Mouse (Mus musculus): Measurements from ENCODE around the gene Fads6. TPM values are rescaled to one million over a fixed set of nuclear protein-coding genes. Genes with fewer than 3 reads are reported as not detected.
A peak's percentile ranks its signal among the peaks of the same experiment; 100 is the strongest.

Fads6 gene
- polyA plus RNA-seq, 1 experiment from 2014 or later, result 0.72 TPM

GRCm38 (mm10) chr11:115283891-115284620 lies 13.4 kb downstream of the Fads6 start:
- no peaks in the 10 kb centered on the region for H3K9me3 ChIP-seq (ENCODE audit: control insufficient read depth, low read length)
- H3K27ac ChIP-seq (replicated peaks; ENCODE audit: low read depth, low read length), result no peak overlapping the region
- no peak overlapping the region for H3K9ac ChIP-seq (replicated peaks; ENCODE audit: low read length)
- no peaks in the 10 kb centered on the region for H3K36me3 ChIP-seq (ENCODE audit: control insufficient read depth, insufficient read depth, low read length)
- WGBS, result 86% methylated on average over 12 of the region's 12 CpGs
- no peak overlapping the region for H3K4me3 ChIP-seq (replicated peaks; ENCODE audit: low read depth, low read length)
- DNase-seq (no peak), ATAC-seq (ENCODE audit: low FRiP score, low TSS enrichment) (no peak)
- H3K27me3 ChIP-seq (ENCODE audit: control insufficient read depth, insufficient read depth, low read length), result no peaks in the 10 kb centered on the region
- H3K4me1 ChIP-seq (ENCODE audit: control insufficient read depth, insufficient read depth, low read length), result no peaks in the 10 kb centered on the region
- H3K4me2 ChIP-seq (ENCODE audit: low read length), result no peak overlapping the region

- no peaks in the 10 kb centered on the region for H3K36me3 ChIP-seq (ENCODE audit: control insufficient read depth, insufficient read depth, low read length)
- no peak overlapping the region for H3K9ac ChIP-seq (replicated peaks; ENCODE audit: low read length)
- H3K9me3 ChIP-seq (ENCODE audit: control insufficient read depth, low read length), result no peaks in the 10 kb centered on the region
- H3K27ac ChIP-seq (replicated peaks; ENCODE audit: low read depth, low read length), result no peak overlapping the region
- H3K27me3 ChIP-seq (ENCODE audit: control insufficient read depth, insufficient read depth, low read length), result no peaks in the 10 kb centered on the region
- H3K4me3 ChIP-seq (replicated peaks; ENCODE audit: low read depth, low read length), result no peak overlapping the region
- 78% methylated on average over 9 of the region's 9 CpGs for WGBS
- H3K4me2 ChIP-seq (ENCODE audit: low read length), result no peak overlapping the region
- DNase-seq, result no peak
- no peak for ATAC-seq (ENCODE audit: low FRiP score, low TSS enrichment)
- H3K4me1 ChIP-seq (ENCODE audit: control insufficient read depth, insufficient read depth, low read length), result no peaks in the 10 kb centered on the region
Observed at GRCm38 (mm10) chr11:115283486-115283765, 14.0 kb downstream of the Fads6 start.

- peaks cover 3% of the 10 kb centered on the region for H3K4me1 ChIP-seq (ENCODE audit: control insufficient read depth, insufficient read depth, low read length)
- no peak overlapping the region for H3K4me2 ChIP-seq (ENCODE audit: low read length)
- no peak for ATAC-seq (ENCODE audit: low FRiP score, low TSS enrichment)
- no peaks in the 10 kb centered on the region for H3K36me3 ChIP-seq (ENCODE audit: control insufficient read depth, insufficient read depth, low read length)
- H3K27me3 ChIP-seq (ENCODE audit: control insufficient read depth, insufficient read depth, low read length), result no peaks in the 10 kb centered on the region
- H3K4me3 ChIP-seq (replicated peaks; ENCODE audit: low read depth, low read length), result no peak overlapping the region
- H3K9ac ChIP-seq (replicated peaks; ENCODE audit: low read length), result no peak overlapping the region
- 89% methylated on average over 8 of the region's 8 CpGs for WGBS
- no peaks in the 10 kb centered on the region for H3K9me3 ChIP-seq (ENCODE audit: control insufficient read depth, low read length)
- DNase-seq, result no peak
- H3K27ac ChIP-seq (replicated peaks; ENCODE audit: low read depth, low read length), result no peak overlapping the region
Observed at GRCm38 (mm10) chr11:115282723-115283485, 14.6 kb downstream of the Fads6 start.

- no peak for DNase-seq
- no peak overlapping the region for H3K4me2 ChIP-seq (ENCODE audit: low read length)
- H3K27ac ChIP-seq (replicated peaks; ENCODE audit: low read depth, low read length), result no peak overlapping the region
- H3K36me3 ChIP-seq (ENCODE audit: control insufficient read depth, insufficient read depth, low read length), result no peaks in the 10 kb centered on the region
- no peak for ATAC-seq (ENCODE audit: low FRiP score, low TSS enrichment)
- H3K4me3 ChIP-seq (replicated peaks; ENCODE audit: low read depth, low read length), result no peak overlapping the region
- no peaks in the 10 kb centered on the region for H3K9me3 ChIP-seq (ENCODE audit: control insufficient read depth, low read length)
- peaks cover 8% of the 10 kb centered on the region for H3K4me1 ChIP-seq (ENCODE audit: control insufficient read depth, insufficient read depth, low read length)
- whole genome bisulfite sequencing, result 79% methylated on average over 8 of the region's 8 CpGs
- H3K9ac ChIP-seq (replicated peaks; ENCODE audit: low read length), result no peak overlapping the region
- no peaks in the 10 kb centered on the region for H3K27me3 ChIP-seq (ENCODE audit: control insufficient read depth, insufficient read depth, low read length)
Observed at GRCm38 (mm10) chr11:115282295-115282694, 15.2 kb downstream of the Fads6 start.

- peaks cover 20% of the 10 kb centered on the region for H3K4me1 ChIP-seq (ENCODE audit: control insufficient read depth, insufficient read depth, low read length)
- WGBS, result 81% methylated on average over 1 of the region's 1 CpGs
- H3K4me3 ChIP-seq (replicated peaks; ENCODE audit: low read depth, low read length), result no peak overlapping the region
- ATAC-seq (ENCODE audit: low FRiP score, low TSS enrichment) (no peak), DNase-seq (no peak)
- H3K27ac ChIP-seq (replicated peaks; ENCODE audit: low read depth, low read length), result no peak overlapping the region
- no peaks in the 10 kb centered on the region for H3K27me3 ChIP-seq (ENCODE audit: control insufficient read depth, insufficient read depth, low read length)
- H3K4me2 ChIP-seq (ENCODE audit: low read length), result no peak overlapping the region
- no peak overlapping the region for H3K9ac ChIP-seq (replicated peaks; ENCODE audit: low read length)
- no peaks in the 10 kb centered on the region for H3K9me3 ChIP-seq (ENCODE audit: control insufficient read depth, low read length)
- H3K36me3 ChIP-seq (ENCODE audit: control insufficient read depth, insufficient read depth, low read length), result no peaks in the 10 kb centered on the region
Observed at GRCm38 (mm10) chr11:115279726-115280125, 17.7 kb downstream of the Fads6 start.

- Histone ChIP-seq H3K9me3 (ENCODE audit: control insufficient read depth, low read length) (no peaks in the 10 kb centered on the region), H3K27ac (replicated peaks; ENCODE audit: low read depth, low read length) (no peak overlapping the region), H3K4me3 (replicated peaks; ENCODE audit: low read depth, low read length) (no peak overlapping the region), H3K36me3 (ENCODE audit: control insufficient read depth, insufficient read depth, low read length) (no peaks in the 10 kb centered on the region), H3K27me3 (ENCODE audit: control insufficient read depth, insufficient read depth, low read length) (no peaks in the 10 kb centered on the region), H3K9ac (replicated peaks; ENCODE audit: low read length) (no peak overlapping the region; the same call in 1 of the 2 replicates), H3K4me2 (ENCODE audit: low read length) (peak overlapping the region; percentile 68; the same call in 1 of the 2 replicates), H3K4me1 (ENCODE audit: control insufficient read depth, insufficient read depth, low read length) (peaks cover 20% of the 10 kb centered on the region)
- no peak for ATAC-seq (ENCODE audit: low FRiP score, low TSS enrichment)
- WGBS, result 83% methylated on average over 6 of the region's 6 CpGs
- DNase-seq, result no peak
Observed at GRCm38 (mm10) chr11:115278176-115278575, 19.3 kb downstream of the Fads6 start.

- H3K4me2 ChIP-seq (ENCODE audit: low read length), result peak overlapping the region; percentile 68
- 19% methylated on average over 7 of the region's 7 CpGs for WGBS
- peak overlapping the region; percentile 58; the same call in 1 of the 2 replicates for H3K9ac ChIP-seq (replicated peaks; ENCODE audit: low read length)
- H3K27ac ChIP-seq (replicated peaks; ENCODE audit: low read depth, low read length), result peak overlapping the region; percentile 91
- peak overlapping the region; percentile 64 for H3K4me3 ChIP-seq (replicated peaks; ENCODE audit: low read depth, low read length)
- ATAC-seq (ENCODE audit: low FRiP score, low TSS enrichment), result no peak
- H3K4me1 ChIP-seq (ENCODE audit: control insufficient read depth, insufficient read depth, low read length), result peaks cover 20% of the 10 kb centered on the region
- H3K36me3 ChIP-seq (ENCODE audit: control insufficient read depth, insufficient read depth, low read length), result no peaks in the 10 kb centered on the region; the same call in 1 of the 2 replicates
- DNase-seq, result no peak
- no peaks in the 10 kb centered on the region for H3K9me3 ChIP-seq (ENCODE audit: control insufficient read depth, low read length)
- H3K27me3 ChIP-seq (ENCODE audit: control insufficient read depth, insufficient read depth, low read length), result no peaks in the 10 kb centered on the region
Observed at GRCm38 (mm10) chr11:115277604-115277975, 19.9 kb downstream of the Fads6 start.

- Histone ChIP-seq H3K27ac (replicated peaks; ENCODE audit: low read depth, low read length) (peak within 1 kb of the TSS; percentile 91), H3K4me2 (ENCODE audit: low read length) (peak within 1 kb of the TSS; percentile 68), H3K36me3 (ENCODE audit: control insufficient read depth, insufficient read depth, low read length) (no peaks in the 10 kb centered on the region; the same call in 1 of the 2 replicates), H3K9ac (replicated peaks; ENCODE audit: low read length) (peak within 1 kb of the TSS; percentile 76), H3K4me3 (replicated peaks; ENCODE audit: low read depth, low read length) (peak within 1 kb of the TSS; percentile 64), H3K4me1 (ENCODE audit: control insufficient read depth, insufficient read depth, low read length) (peaks cover 20% of the 10 kb centered on the region), H3K27me3 (ENCODE audit: control insufficient read depth, insufficient read depth, low read length) (no peaks in the 10 kb centered on the region), H3K9me3 (ENCODE audit: control insufficient read depth, low read length) (no peaks in the 10 kb centered on the region)
- DNase-seq, result peak; percentile 99
- under 1% methylated on average over 42 of the region's 42 CpGs for WGBS
- peak; percentile 95 for ATAC-seq (ENCODE audit: low FRiP score, low TSS enrichment)
Observed at GRCm38 (mm10) chr11:115276780-115277603, 20.5 kb downstream of the Fads6 start, which contains the start of gene Fdxr. Gene Fdxr, minus strand, starts transcription at chr11:115277050.
